Mouse (Mus musculus) layer of hippocampus, adult 8-10 months (tissue): Measurements from ENCODE around the gene Faim2. TPM values are rescaled to one million over a fixed set of nuclear protein-coding genes. Genes with fewer than 3 reads are reported as not detected.

Experiments
- DNase-seq, 2 experiments: peaks; one replicate each; pipeline ENCODE4 v3.0.0; 2022; ENCODE audit warnings: low spot score in 2 of 2
- total RNA-seq, 4 experiments: library from RNA; stranded (reverse); gene quantifications; 2 replicates each; pipeline ENCODE4 v1.2.4; 2022

Gene Faim2
- total RNA-seq, 4 experiments from 2014 or later, result 370 to 420 (median 399) TPM

- DNase-seq, result peak; percentile 71 to 81
These were observed 58.9 kb downstream of the Faim2 start for GRCm38 (mm10) chr15:99469067-99469466.

GRCm38 (mm10) chr15:99463194-99463593 lies 64.8 kb downstream of the Faim2 start:
- no peak for DNase-seq

- DNase-seq, result peak; percentile 87
These were observed 70.2 kb downstream of the Faim2 start, which contains the start of gene Nckap5l for GRCm38 (mm10) chr15:99457606-99458401. Gene Nckap5l (minus strand): TSS chr15:99457748.

- peak; percentile 35 to 42 for DNase-seq
These were observed 70.9 kb downstream of the Faim2 start for GRCm38 (mm10) chr15:99456963-99457605.

GRCm38 (mm10) chr15:99456338-99456962 lies 71.5 kb downstream of the Faim2 start:
- DNase-seq, result no peak

- no peak for DNase-seq
These were observed 72.5 kb downstream of the Faim2 start for GRCm38 (mm10) chr15:99455415-99455814.

GRCm38 (mm10) chr15:99454585-99455279 lies 73.2 kb downstream of the Faim2 start:
- DNase-seq, result no peak

GRCm38 (mm10) chr15:99453153-99453900 lies 74.6 kb downstream of the Faim2 start:
- DNase-seq, result no peak

- DNase-seq, result no peak
These were observed 78.1 kb downstream of the Faim2 start for GRCm38 (mm10) chr15:99449751-99450280.

GRCm38 (mm10) chr15:99449131-99449750 lies 78.7 kb downstream of the Faim2 start:
- DNase-seq, result peak; percentile 45 to 60

Other genes with a start within 250 kb of the Faim2 start
- 100 to 1,000 TPM in 1 of 4 experiments, 10 to 100 TPM in 3; 93.1 to 117 (median 99.9) TPM for gene Prpf40b, start 233.1 kb downstream of the Faim2 start, total RNA-seq
- 1 to 10 TPM in 3 of 4 experiments, under 1 TPM in 1; 0.61 to 2.6 (median 1.6) TPM for gene Fam186b, start 232.3 kb downstream of the Faim2 start, total RNA-seq
- gene Fmnl3, start 157.7 kb downstream of the Faim2 start, total RNA-seq, result 10 to 100 TPM in 3 of 4 experiments, 1 to 10 TPM in 1; 8.9 to 19.6 (median 14.1) TPM
- gene Tmbim6, start 135.3 kb downstream of the Faim2 start, total RNA-seq, result 100 to 1,000 TPM; 349 to 403 (median 360) TPM
- 10 to 100 TPM; 15.5 to 24.3 (median 19.8) TPM for gene Nckap5l, start 70.4 kb downstream of the Faim2 start, total RNA-seq
- 1 to 10 TPM; 4.9 to 6.1 (median 5.3) TPM for gene Bcdin3d, start 53.4 kb downstream of the Faim2 start, total RNA-seq
- under 1 TPM in 1 of 4 experiments, not detected in 3; 0.32 TPM for gene Aqp2, start 50.9 kb upstream of the Faim2 start, total RNA-seq
- not detected for gene Aqp5, start 62.6 kb upstream of the Faim2 start, total RNA-seq
- under 1 TPM in 1 of 4 experiments, not detected in 3; 0.36 TPM for gene Aqp6, start 73.2 kb upstream of the Faim2 start, total RNA-seq
- 1 to 10 TPM; 4.0 to 6.1 (median 4.8) TPM for gene Racgap1, start 123.5 kb upstream of the Faim2 start, total RNA-seq
- gene Asic1, start 142.2 kb upstream of the Faim2 start, total RNA-seq, result 10 to 100 TPM; 29.0 to 38.6 (median 34.0) TPM
- 100 to 1,000 TPM; 106 to 125 (median 113) TPM for gene Smarcd1, start 174.0 kb upstream of the Faim2 start, total RNA-seq
- 1 to 10 TPM; 4.6 to 6.4 (median 5.5) TPM for gene Gm17349, start 177.3 kb upstream of the Faim2 start, total RNA-seq
- gene Gpd1, start 189.3 kb upstream of the Faim2 start, total RNA-seq, result 100 to 1,000 TPM; 102 to 138 (median 117) TPM
- gene Cox14, start 197.5 kb upstream of the Faim2 start, total RNA-seq, result 100 to 1,000 TPM; 103 to 125 (median 111) TPM
- 10 to 100 TPM; 24.9 to 34.7 (median 31.4) TPM for gene Cers5, start 244.7 kb upstream of the Faim2 start, total RNA-seq